Mouse (Mus musculus) heart, postnatal 0 days (tissue): ENCODE results near the gene Commd6. TPM values are rescaled to one million over a fixed set of nuclear protein-coding genes. Genes with fewer than 3 reads are reported as not detected.

Source experiments
- ATAC-seq: fragments of 200-750 bp; cut with Nextera tagmentation; 2 replicates; pipeline ENCODE4 v1.8.0; 2017; ENCODE audit warnings: low read depth, moderate number of reproducible peaks, moderate library complexity; ENCODE audit not compliant: insufficient read depth
- DNase-seq: peaks from one replicate; pipeline ENCODE4 v3.0.0-alpha.2; 2016; ENCODE audit warnings: low spot score
- H3K27ac ChIP-seq: fragments of 300-500 bp; sonication (generic); 2 replicates; pipeline ENCODE4 v1.5.1; 2014; ENCODE audit warnings: low read depth, mild to moderate bottlenecking
- H3K27me3 ChIP-seq: fragments of 300-500 bp; sonication (generic); 2 replicates; pipeline ENCODE4 v1.6.1; 2014; ENCODE audit warnings: low read length, mixed read lengths; ENCODE audit not compliant: control insufficient read depth, insufficient read depth
- H3K36me3 ChIP-seq: fragments of 300-500 bp; sonication (generic); replicated peaks from 2 replicates; pipeline ENCODE4 v1.6.1; 2014; ENCODE audit warnings: low read length, mixed read lengths; ENCODE audit not compliant: control insufficient read depth, insufficient read depth
- H3K4me1 ChIP-seq: fragments of 300-500 bp; sonication (generic); 2 replicates; pipeline ENCODE4 v1.6.1; 2014; ENCODE audit warnings: antibody characterized with exemption; ENCODE audit not compliant: control insufficient read depth, insufficient read depth
- H3K4me2 ChIP-seq: fragments of 300-500 bp; sonication (generic); 2 replicates; pipeline ENCODE4 v1.6.1; 2014; ENCODE audit warnings: low read depth, mild to moderate bottlenecking, low read length, moderate library complexity
- H3K4me3 ChIP-seq: fragments of 300-500 bp; sonication (generic); 2 replicates; pipeline ENCODE4 v1.5.1; 2014; ENCODE audit warnings: low read depth, low read length
- H3K9ac ChIP-seq: fragments of 300-500 bp; sonication (generic); replicated peaks from 2 replicates; pipeline ENCODE4 v1.6.1; 2014; ENCODE audit warnings: low read depth, low read length, mixed read lengths
- H3K9me3 ChIP-seq: fragments of 300-500 bp; sonication (generic); replicated peaks from 2 replicates; pipeline ENCODE4 v1.6.1; 2016; ENCODE audit warnings: low read length; ENCODE audit not compliant: control insufficient read depth
- CTCF ChIP-seq: IDR thresholded peaks from 2 replicates; pipeline ENCODE4 v1.5.1; 2016; ENCODE audit warnings: antibody characterized with exemption, control low read depth, low read depth
- EP300 ChIP-seq: IDR thresholded peaks from 2 replicates; pipeline ENCODE4 v1.6.1; 2016; ENCODE audit warnings: antibody characterized with exemption, low read depth
- WGBS: fragments of 180-500 bp; shearing (Covaris S2); extraction: QIAGEN DNeasy Blood & Tissue Kit; methylation state at CpG from one replicate; pipeline ENCODE4 v1.1.7; 2014; 5-methylcytosine and 5-hydroxymethylcytosine counted together
- polyA plus RNA-seq: library from polyadenylated mRNA; unstranded; fragments of >200 nt; fragmentation: Nextera tagmentation; extraction: Ambion mirVana; gene quantifications from 2 replicates; pipeline ENCODE4 v1.2.1, GENCODE M21; 2015
- total RNA-seq: library from RNA; depleted of rRNA; stranded (reverse); fragments of >200 nt; gene quantifications from 2 replicates; pipeline ENCODE4 v1.2.3, GENCODE M21; 2014; ENCODE audit warnings: low replicate concordance

Gene Commd6
- total and polyA plus RNA-seq, 2 experiments from 2014 or later = 20.7 to 74.8 TPM

GRCm38 (mm10) chr14:101630548-101630947 lies 9.9 kb downstream of the Commd6 start:
- Histone ChIP-seq H3K4me1 (no peaks in the 10 kb centered on the region), H3K36me3 (peaks cover 26% of the 10 kb centered on the region), H3K4me2 (no peak overlapping the region), H3K27me3 (no peaks in the 10 kb centered on the region), H3K4me3 (no peak overlapping the region), H3K9me3 (no peaks in the 10 kb centered on the region), H3K27ac (no peak overlapping the region), H3K9ac (no peak overlapping the region)
- TF ChIP-seq EP300 (no peak), CTCF (no peak)
- DNase-seq = no peak
- WGBS = 78% methylated on average over 2 of the region's 2 CpGs
- no peak for ATAC-seq

GRCm38 (mm10) chr14:101617680-101618079 lies 22.8 kb downstream of the Commd6 start:
- no peak overlapping the region for H3K9ac ChIP-seq
- TF ChIP-seq EP300 (no peak), CTCF (no peak)
- peaks cover 6% of the 10 kb centered on the region; the same call in 1 of the 2 replicates for H3K4me1 ChIP-seq
- no peaks in the 10 kb centered on the region for H3K27me3 ChIP-seq
- ATAC-seq (no peak), DNase-seq (no peak)
- no peak overlapping the region for H3K4me2 ChIP-seq
- 90% methylated on average over 5 of the region's 5 CpGs for WGBS
- no peaks in the 10 kb centered on the region for H3K36me3 ChIP-seq
- H3K27ac ChIP-seq = no peak overlapping the region
- H3K9me3 ChIP-seq = no peaks in the 10 kb centered on the region
- no peak overlapping the region for H3K4me3 ChIP-seq

GRCm38 (mm10) chr14:101616178-101616577 lies 24.3 kb downstream of the Commd6 start:
- Histone ChIP-seq H3K36me3 (no peaks in the 10 kb centered on the region), H3K4me3 (no peak overlapping the region), H3K27ac (no peak overlapping the region), H3K9ac (no peak overlapping the region), H3K9me3 (no peaks in the 10 kb centered on the region), H3K27me3 (no peaks in the 10 kb centered on the region), H3K4me2 (no peak overlapping the region), H3K4me1 (peaks cover 6% of the 10 kb centered on the region; the same call in 1 of the 2 replicates)
- TF ChIP-seq CTCF (no peak), EP300 (no peak)
- DNase-seq = no peak
- no peak for ATAC-seq
- 65% methylated on average over 9 of the region's 9 CpGs for WGBS

GRCm38 (mm10) chr14:101613206-101613605 lies 27.3 kb downstream of the Commd6 start:
- H3K4me1 ChIP-seq = peaks cover 6% of the 10 kb centered on the region; the same call in 1 of the 2 replicates
- H3K27me3 ChIP-seq = no peaks in the 10 kb centered on the region
- no peak overlapping the region for H3K27ac ChIP-seq
- no peak for DNase-seq
- no peak overlapping the region for H3K9ac ChIP-seq
- H3K4me3 ChIP-seq = no peak overlapping the region
- H3K9me3 ChIP-seq = no peaks in the 10 kb centered on the region
- no peaks in the 10 kb centered on the region for H3K36me3 ChIP-seq
- H3K4me2 ChIP-seq = no peak overlapping the region
- WGBS = 81% methylated on average over 1 of the region's 1 CpGs
- no peak for TF ChIP-seq EP300
- no peak for TF ChIP-seq CTCF
- ATAC-seq = no peak

GRCm38 (mm10) chr14:101610701-101611100 lies 29.8 kb downstream of the Commd6 start:
- Histone ChIP-seq H3K27ac (no peak overlapping the region), H3K9me3 (no peaks in the 10 kb centered on the region), H3K4me1 (peaks cover 10% of the 10 kb centered on the region), H3K4me2 (no peak overlapping the region), H3K9ac (no peak overlapping the region), H3K36me3 (no peaks in the 10 kb centered on the region), H3K27me3 (no peaks in the 10 kb centered on the region), H3K4me3 (no peak overlapping the region)
- peak; percentile 25 for DNase-seq
- no peak for ATAC-seq
- WGBS = 44% methylated on average over 10 of the region's 10 CpGs
- TF ChIP-seq CTCF (no peak), EP300 (no peak)
